Comparison of ENCODE assay signal across 9 mouse cellular contexts in the genomic region with DNA sequence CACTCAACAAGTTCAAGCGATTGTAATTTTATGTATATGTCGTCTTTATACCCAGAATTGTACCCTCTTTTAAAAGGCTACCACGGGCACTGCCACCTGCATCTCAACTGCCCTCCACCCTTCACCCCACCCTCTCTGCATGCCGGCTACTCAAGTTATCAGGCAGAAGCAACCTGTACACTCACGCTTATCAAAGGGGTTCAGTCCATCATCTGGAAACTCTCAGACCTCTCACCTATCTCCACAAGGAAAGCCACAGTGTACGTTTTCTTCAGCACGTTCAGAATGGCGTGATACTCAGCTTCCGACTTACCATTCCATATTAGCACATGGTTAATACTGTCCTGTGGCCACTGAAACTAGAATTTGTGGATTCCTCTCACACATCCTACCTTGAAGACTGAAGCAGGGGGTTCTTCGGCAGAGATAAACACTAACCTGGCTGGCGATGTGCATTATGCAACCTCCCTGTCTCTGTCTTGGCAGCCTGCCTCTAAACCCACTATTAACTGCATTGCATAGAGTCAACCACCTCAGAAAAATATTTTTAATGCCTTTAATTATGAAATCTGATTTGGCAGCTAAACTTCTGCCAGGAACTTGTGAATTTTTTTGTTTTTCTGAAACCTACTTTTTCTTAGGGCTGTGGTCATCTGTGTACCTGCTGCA. TPM values are rescaled to one million over a fixed set of nuclear protein-coding genes. Genes with fewer than 3 reads are reported as not detected.
DNase-seq lines count a peak whose midpoint lies in the region; ATAC-seq and TF ChIP-seq lines count a peak whose summit lies in the region.
"Had no signal": no experiment of that assay in that cellular context is flagged by ENCODE, and none has a peak within 500 bp of the region (broad histone marks: within the 10 kb centered on the region; RNA-seq: fewer than 3 reads in every experiment).

No protein-coding gene starts in this region.

- ATAC-seq in intestine, embryonic 15.5 days, result peak; percentile 61; the same call in 1 of the 2 replicates
- no peak for ATAC-seq in intestine, postnatal 0 days
- ATAC-seq in liver, embryonic 15.5 days (ENCODE audit: insufficient read depth), result peak; percentile 91

- H3K27me3 ChIP-seq in intestine, embryonic 15.5 days (replicated peaks), result no peaks in the 10 kb centered on the region
- H3K27me3 ChIP-seq in intestine, postnatal 0 days (replicated peaks; ENCODE audit: control insufficient read depth, insufficient read depth, low read length), result no peaks in the 10 kb centered on the region
- no peaks in the 10 kb centered on the region for H3K27me3 ChIP-seq in liver, embryonic 15.5 days

- H3K9ac ChIP-seq in intestine, embryonic 15.5 days, result no peak overlapping the region
- no peak overlapping the region for H3K9ac ChIP-seq in intestine, postnatal 0 days (ENCODE audit: low read depth, low read length)
- H3K9ac ChIP-seq in liver, embryonic 15.5 days, result peak overlapping the region; percentile 44; the same call in 1 of the 2 replicates

- peaks cover 14% of the 10 kb centered on the region for H3K36me3 ChIP-seq in intestine, embryonic 15.5 days
- H3K36me3 ChIP-seq in intestine, postnatal 0 days (ENCODE audit: control insufficient read depth, insufficient read depth), result peaks cover 38% of the 10 kb centered on the region
- peaks cover 93% of the 10 kb centered on the region for H3K36me3 ChIP-seq in liver, embryonic 15.5 days (replicated peaks)

- no peak for TF ChIP-seq POLR2A in bone marrow, adult 2 months (IDR thresholded peaks at IDR 0.05; ENCODE audit: borderline replicate concordance, control insufficient read depth, low read depth, low read length)

- TF ChIP-seq CTCF in intestine, postnatal 0 days (IDR thresholded peaks at IDR 0.05; ENCODE audit: low read depth), result no peak
- TF ChIP-seq CTCF in bone marrow, adult 2 months (IDR thresholded peaks at IDR 0.05; ENCODE audit: control insufficient read depth, insufficient read depth, low read length), result no peak

- H3K4me1 ChIP-seq in intestine, embryonic 15.5 days (replicated peaks), result peaks cover 10% of the 10 kb centered on the region
- peaks cover 4% of the 10 kb centered on the region; the same call in 1 of the 2 replicates for H3K4me1 ChIP-seq in intestine, postnatal 0 days (replicated peaks; ENCODE audit: control insufficient read depth, insufficient read depth, low read length)
- peaks cover 18% of the 10 kb centered on the region for H3K4me1 ChIP-seq in bone marrow, adult 2 months (ENCODE audit: control insufficient read depth, insufficient read depth, low read length)
- H3K4me1 ChIP-seq in liver, embryonic 15.5 days (replicated peaks), result peaks cover 97% of the 10 kb centered on the region

- no peak overlapping the region for H3K4me3 ChIP-seq in intestine, embryonic 15.5 days (replicated peaks)
- H3K4me3 ChIP-seq in intestine, postnatal 0 days (ENCODE audit: low read depth, low read length), result no peak overlapping the region
- no peak overlapping the region for H3K4me3 ChIP-seq in bone marrow, adult 2 months (replicated peaks; ENCODE audit: control insufficient read depth, low read depth, low read length)
- H3K4me3 ChIP-seq in liver, embryonic 15.5 days (replicated peaks), result peak overlapping the region; percentile 36
- H3K4me3 ChIP-seq: hindbrain, embryonic 10.5 days; layer of hippocampus, adult 2 months had no signal

- H3K27ac ChIP-seq in intestine, embryonic 15.5 days, result no peak overlapping the region
- no peak overlapping the region for H3K27ac ChIP-seq in intestine, postnatal 0 days (ENCODE audit: low read depth, low read length)
- peak overlapping the region; percentile 84 for H3K27ac ChIP-seq in bone marrow, adult 2 months (ENCODE audit: control insufficient read depth, insufficient read depth, low read depth, low read length, poor library complexity)
- H3K27ac ChIP-seq in liver, embryonic 15.5 days (replicated peaks), result peak overlapping the region; percentile 96
- H3K27ac ChIP-seq: hindbrain, embryonic 10.5 days; layer of hippocampus, adult 2 months had no signal

- WGBS in intestine, embryonic 15.5 days, result 86% methylated on average over 11 of the region's 11 CpGs
- 88% methylated on average over 11 of the region's 11 CpGs for WGBS in intestine, postnatal 0 days
- 55% methylated on average over 11 of the region's 11 CpGs for WGBS in bone marrow, adult 2 months
- WGBS in liver, embryonic 15.5 days (ENCODE audit: insufficient replicate concordance), result 28% methylated on average over 11 of the region's 11 CpGs

- DNase-seq in cerebellum, adult 9-11 months, result peak; percentile 59
- no peak for DNase-seq in thymus, postnatal 14 days
- no peak for DNase-seq in left cerebral cortex, adult 8-10 months (ENCODE audit: low spot score in 2 of 2)

- H3K4me2 ChIP-seq in intestine, embryonic 15.5 days (replicated peaks), result no peak overlapping the region
- no peak overlapping the region for H3K4me2 ChIP-seq in intestine, postnatal 0 days (replicated peaks; ENCODE audit: low read depth)
- H3K4me2 ChIP-seq in liver, embryonic 15.5 days, result peak overlapping the region; percentile 61

- no peaks in the 10 kb centered on the region for H3K9me3 ChIP-seq in intestine, embryonic 15.5 days
- no peaks in the 10 kb centered on the region for H3K9me3 ChIP-seq in intestine, postnatal 0 days (ENCODE audit: control insufficient read depth)
- peaks cover 10% of the 10 kb centered on the region; the same call in 1 of the 2 replicates for H3K9me3 ChIP-seq in liver, embryonic 15.5 days (replicated peaks)
- H3K9me3 ChIP-seq: hindbrain, embryonic 10.5 days had no signal

RNA-seq across cellular contexts. Expression of gene Foxo3, which starts 11.4 kb away (rescaled TPM):
- polyA plus RNA-seq in intestine, embryonic 15.5 days (2015; fragmentation: Nextera tagmentation; extraction: Ambion mirVana), result 6.4 and 7.6 TPM in 2 replicates
- polyA plus RNA-seq in intestine, postnatal 0 days (2015; fragmentation: Nextera tagmentation; extraction: Ambion mirVana), result 9.3 and 9.8 TPM in 2 replicates
- 34.9 and 51.5 TPM in 2 replicates for polyA plus RNA-seq in bone marrow, adult 2 months (2011; ENCODE audit: insufficient read depth, insufficient read length, low replicate concordance, missing spikeins)
- polyA plus RNA-seq in liver, embryonic 15.5 days (2015; fragmentation: Nextera tagmentation; extraction: Ambion mirVana), result 15.1 and 15.9 TPM in 2 replicates
- total RNA-seq in left cerebral cortex, adult 8-10 months (2022), result 10 to 100 TPM; 69.4 to 88.2 (median 76.9) TPM

Comparison
In these comparisons a context has a peak if more than half of its experiments do, and no peak if none do; other contexts are left out.
1. H3K27ac ChIP-seq: peak in bone marrow, adult 2 months (single experiment) and liver, embryonic 15.5 days (single experiment); none in intestine, embryonic 15.5 days (single experiment) and intestine, postnatal 0 days (single experiment).